Mouse (Mus musculus) heart, embryonic 14.5 days (tissue): ENCODE data around the gene Gm17416. TPM values are rescaled to one million over a fixed set of nuclear protein-coding genes. Genes with fewer than 3 reads are reported as not detected.

Experiments
- ATAC-seq: fragments of 200-750 bp; cut with Nextera tagmentation; 2 replicates; pipeline ENCODE4 v1.8.0; 2017; ENCODE audit warnings: low read depth, moderate TSS enrichment; ENCODE audit not compliant: insufficient number of reproducible peaks, insufficient read depth, low FRiP score
- H3K27ac ChIP-seq, 2 experiments: fragments of 200-500 bp in 1 of 2; fragments of 300-500 bp in 1 of 2; sonication (generic) in 1 of 2; replicated peaks in 1 of 2; 2 replicates each; pipeline ENCODE4 v1.5.1; 2012 to 2014; ENCODE audit warnings: low read depth in 2 of 2, low read length in 2 of 2, control low read depth in 1 of 2, mild to moderate bottlenecking in 1 of 2, mixed read lengths in 1 of 2; ENCODE audit not compliant: control insufficient read depth in 1 of 2, insufficient read depth in 1 of 2
- H3K27me3 ChIP-seq: fragments of 300-500 bp; sonication (generic); 2 replicates; pipeline ENCODE4 v1.6.1; 2014; ENCODE audit warnings: mild to moderate bottlenecking, low read length, control low read depth; ENCODE audit not compliant: control insufficient read depth, insufficient read depth
- H3K36me3 ChIP-seq: fragments of 300-500 bp; sonication (generic); 2 replicates; pipeline ENCODE4 v1.6.1; 2014; ENCODE audit warnings: mild to moderate bottlenecking, control low read depth, low read length, mixed read lengths; ENCODE audit not compliant: control insufficient read depth, insufficient read depth
- H3K4me1 ChIP-seq, 2 experiments: fragments of 200-500 bp in 1 of 2; fragments of 300-500 bp in 1 of 2; sonication (generic) in 1 of 2; 2 replicates each; pipeline ENCODE4 v1.6.1; 2012 to 2014; ENCODE audit warnings: low read length in 2 of 2, control low read depth in 1 of 2, mixed read lengths in 1 of 2; ENCODE audit not compliant: control insufficient read depth in 2 of 2, insufficient read depth in 2 of 2
- H3K4me2 ChIP-seq: fragments of 300-500 bp; sonication (generic); 2 replicates; pipeline ENCODE4 v1.6.1; 2014; ENCODE audit warnings: mild to moderate bottlenecking, low read length
- H3K4me3 ChIP-seq, 2 experiments: fragments of 200-500 bp in 1 of 2; fragments of 300-500 bp in 1 of 2; sonication (generic) in 1 of 2; 2 replicates each; pipeline ENCODE4 v1.5.1; 2012 to 2014; ENCODE audit warnings: low read length in 2 of 2, mild to moderate bottlenecking in 2 of 2, control low read depth in 1 of 2, low read depth in 1 of 2, moderate library complexity in 1 of 2; ENCODE audit not compliant: control insufficient read depth in 1 of 2, insufficient read depth in 1 of 2
- H3K9ac ChIP-seq: fragments of 300-500 bp; sonication (generic); 2 replicates; pipeline ENCODE4 v1.6.1; 2014; ENCODE audit warnings: mild to moderate bottlenecking, low read length
- H3K9me3 ChIP-seq: fragments of 300-500 bp; sonication (generic); 2 replicates; pipeline ENCODE4 v1.6.1; 2016; ENCODE audit warnings: low read length, control low read depth; ENCODE audit not compliant: control insufficient read depth
- WGBS: fragments of 180-500 bp; shearing (Covaris S2); extraction: QIAGEN DNeasy Blood & Tissue Kit; methylation state at CpG from one replicate; pipeline ENCODE4 v1.1.7; 2014; 5-methylcytosine and 5-hydroxymethylcytosine counted together
- polyA plus RNA-seq: library from polyadenylated mRNA; unstranded; fragments of >200 nt; fragmentation: Nextera tagmentation; extraction: Ambion mirVana; gene quantifications from 2 replicates; pipeline ENCODE4 v1.2.1, GENCODE M21; 2014

Gene Gm17416
- polyA plus RNA-seq, 1 experiment from 2014 or later = not detected

DNA sequence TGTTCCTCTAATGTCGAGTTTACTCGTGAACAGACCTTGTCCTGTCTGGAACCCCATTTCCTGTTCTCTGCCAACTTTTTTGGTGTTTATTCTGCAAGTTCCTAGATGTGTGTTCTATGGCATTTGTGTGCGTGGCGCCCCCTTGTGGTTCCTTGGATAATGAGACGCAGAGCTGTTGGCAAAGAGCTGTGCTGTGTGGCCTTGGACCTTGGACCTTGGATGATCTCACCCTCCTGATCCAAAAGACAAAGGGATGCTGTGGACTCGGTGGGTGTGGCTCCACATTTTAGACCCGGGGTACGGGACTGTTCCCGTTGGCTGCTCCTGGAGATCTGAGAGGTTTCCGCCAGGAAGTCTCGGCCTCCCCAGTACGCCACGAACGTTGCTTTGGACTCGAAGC lies 34.9 kb downstream of the Gm17416 start, which contains the start of gene Defb36:
TSS of gene Defb36 (plus strand) at position 271 of the 400 bp plus-strand sequence.
- Histone ChIP-seq H3K36me3 (no peaks in the 10 kb centered on the region), H3K4me1 (no peaks in the 10 kb centered on the region), H3K27me3 (no peaks in the 10 kb centered on the region), H3K4me3 (no peak within 1 kb of the TSS), H3K9me3 (no peaks in the 10 kb centered on the region), H3K9ac (no peak within 1 kb of the TSS), H3K4me2 (no peak within 1 kb of the TSS), H3K27ac (no peak within 1 kb of the TSS)
- ATAC-seq = no peak
- WGBS = 78% methylated on average over 15 of the region's 15 CpGs

DNA sequence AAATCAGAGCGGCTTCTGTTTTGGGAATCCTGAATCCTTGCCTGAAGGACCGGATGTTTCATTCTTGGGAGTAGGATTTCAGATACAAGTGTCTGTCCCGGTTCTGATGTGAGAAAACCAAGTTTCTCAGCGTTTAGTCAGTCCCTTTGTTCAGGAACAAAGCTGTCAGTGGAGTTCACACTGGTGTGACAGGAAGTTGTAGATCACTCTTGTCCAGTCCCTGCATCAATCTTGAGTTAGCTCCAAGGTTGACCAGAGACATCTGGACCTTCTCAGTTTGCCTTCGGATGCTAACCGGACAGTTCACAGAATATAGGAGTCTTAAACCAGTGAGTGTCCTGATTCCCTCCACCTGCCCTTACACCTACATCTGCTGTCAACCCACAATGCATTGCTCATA lies 38.6 kb downstream of the Gm17416 start:
- Histone ChIP-seq H3K27ac (no peak overlapping the region), H3K4me1 (no peaks in the 10 kb centered on the region), H3K36me3 (no peaks in the 10 kb centered on the region), H3K27me3 (no peaks in the 10 kb centered on the region), H3K9me3 (no peaks in the 10 kb centered on the region), H3K4me2 (no peak overlapping the region), H3K9ac (no peak overlapping the region), H3K4me3 (no peak overlapping the region)
- no peak for ATAC-seq
- 52% methylated on average over 6 of the region's 6 CpGs for WGBS

DNA sequence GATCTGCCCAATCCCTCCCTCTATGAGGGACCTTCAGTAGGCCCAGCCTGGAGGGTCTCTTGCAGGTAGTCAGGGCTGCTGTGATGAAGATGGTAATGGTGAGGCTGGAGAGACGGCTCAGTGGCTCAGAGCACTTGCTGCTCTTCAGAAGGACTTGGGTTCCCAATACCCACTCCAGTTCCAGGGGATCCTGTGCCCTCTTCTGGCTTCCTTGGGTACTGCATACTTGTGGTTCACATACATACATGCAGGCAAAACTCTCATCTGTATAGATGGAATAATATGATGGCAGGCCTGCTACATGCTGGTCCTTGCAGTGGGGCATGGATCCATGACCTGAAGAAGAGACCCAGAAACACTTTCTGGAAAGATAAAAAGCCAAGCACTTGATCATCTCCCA lies 39.6 kb downstream of the Gm17416 start:
- WGBS = 84% methylated on average over 1 of the region's 1 CpGs
- no peak for ATAC-seq
- no peaks in the 10 kb centered on the region for H3K4me1 ChIP-seq
- H3K27ac ChIP-seq = no peak overlapping the region
- no peak overlapping the region for H3K4me2 ChIP-seq
- H3K9ac ChIP-seq = no peak overlapping the region
- no peaks in the 10 kb centered on the region for H3K36me3 ChIP-seq
- H3K9me3 ChIP-seq = no peaks in the 10 kb centered on the region
- H3K27me3 ChIP-seq = no peaks in the 10 kb centered on the region
- no peak overlapping the region for H3K4me3 ChIP-seq

DNA sequence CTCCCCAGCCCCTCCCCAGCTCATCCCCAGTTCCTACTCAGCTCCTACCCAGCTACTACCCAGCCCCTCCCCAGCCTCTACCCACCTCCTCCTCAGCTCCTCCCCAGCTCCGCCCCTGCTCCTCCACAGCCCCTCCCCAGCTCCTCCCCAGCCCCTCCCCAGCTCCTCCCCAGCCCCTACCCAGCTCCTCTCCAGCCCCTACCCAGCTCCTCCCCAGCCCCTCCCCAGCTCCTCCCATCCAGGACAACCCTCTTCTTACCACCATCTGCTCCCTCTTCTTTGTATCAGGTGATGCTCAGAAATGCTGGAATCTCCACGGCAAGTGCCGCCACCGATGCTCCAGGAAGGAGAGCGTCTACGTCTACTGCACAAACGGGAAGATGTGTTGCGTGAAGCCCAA lies 43.1 kb downstream of the Gm17416 start:
- Histone ChIP-seq H3K4me2 (no peak overlapping the region), H3K4me3 (no peak overlapping the region), H3K27ac (no peak overlapping the region), H3K27me3 (no peaks in the 10 kb centered on the region), H3K4me1 (no peaks in the 10 kb centered on the region), H3K9me3 (no peaks in the 10 kb centered on the region), H3K36me3 (no peaks in the 10 kb centered on the region), H3K9ac (no peak overlapping the region)
- WGBS = 35% methylated on average over 8 of the region's 8 CpGs
- no peak for ATAC-seq

DNA sequence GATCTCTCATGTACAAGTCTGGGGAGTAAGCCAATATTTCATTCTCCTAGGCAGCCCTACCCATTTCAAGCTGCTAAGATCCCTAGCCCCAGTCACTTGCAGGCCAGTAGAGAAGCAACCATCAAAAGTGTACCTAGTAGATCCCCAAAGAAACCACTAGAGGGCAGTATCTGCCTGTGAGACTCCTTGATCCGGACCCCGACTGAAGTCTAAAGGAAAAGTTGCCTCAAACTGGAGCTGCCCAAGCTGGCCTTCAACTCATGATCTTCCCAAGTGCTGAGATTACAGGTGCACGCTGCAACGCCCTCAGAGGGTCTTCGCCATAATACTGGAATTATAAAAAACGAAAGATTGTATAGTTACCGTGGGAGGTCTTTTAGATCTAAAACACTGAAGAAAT lies 46.4 kb downstream of the Gm17416 start:
- no peak overlapping the region for H3K4me2 ChIP-seq
- 14% methylated on average over 7 of the region's 7 CpGs for WGBS
- no peaks in the 10 kb centered on the region for H3K27me3 ChIP-seq
- H3K27ac ChIP-seq = no peak overlapping the region
- H3K36me3 ChIP-seq = no peaks in the 10 kb centered on the region
- no peak overlapping the region for H3K4me3 ChIP-seq
- no peak overlapping the region for H3K9ac ChIP-seq
- ATAC-seq = no peak
- H3K4me1 ChIP-seq = 0 out of 4 replicates have a peak, but pooled peaks cover 0 to under 1% of the 10 kb centered on the region in 2 experiments
- H3K9me3 ChIP-seq = no peaks in the 10 kb centered on the region

DNA sequence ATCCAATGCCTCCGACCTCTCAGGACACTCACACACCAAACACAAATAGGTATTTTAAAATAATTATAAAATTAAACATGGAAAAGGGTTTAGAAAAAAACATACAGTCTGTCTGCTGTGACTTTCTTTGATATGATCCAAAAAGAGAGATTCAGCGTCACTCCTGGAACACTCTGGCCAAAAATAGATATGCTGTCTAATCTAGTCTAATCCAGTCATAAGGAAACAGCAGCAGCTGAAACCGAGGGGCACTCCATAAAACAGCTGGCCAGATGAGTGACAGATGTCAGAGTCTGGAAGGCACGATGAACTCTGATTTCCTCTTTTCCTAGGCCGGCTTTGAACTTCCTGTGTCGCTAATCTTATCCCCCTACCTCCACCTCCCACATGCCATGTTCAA lies 47.3 kb downstream of the Gm17416 start:
- ATAC-seq = no peak

DNA sequence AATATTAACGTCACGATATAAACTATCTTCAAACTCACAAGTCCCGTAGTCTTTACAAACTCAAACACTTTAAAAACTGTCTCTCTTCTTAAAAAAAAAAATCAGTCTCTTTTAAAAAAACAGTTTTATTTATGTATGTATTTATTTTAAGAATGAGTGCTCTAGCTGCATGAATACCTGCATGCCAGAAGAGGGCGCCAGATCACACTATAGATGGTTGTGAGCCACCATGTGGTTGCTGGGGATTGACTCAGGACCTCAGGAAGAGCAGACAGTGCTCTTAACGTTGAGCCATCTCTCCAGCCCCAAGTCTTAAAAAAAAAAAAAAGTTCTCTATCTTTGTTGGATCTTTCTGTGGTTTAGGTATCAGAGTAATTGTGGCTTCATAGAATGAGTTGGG lies 48.2 kb downstream of the Gm17416 start:
- Histone ChIP-seq H3K9me3 (no peaks in the 10 kb centered on the region), H3K27ac (no peak overlapping the region), H3K9ac (no peak overlapping the region), H3K4me1 (0 out of 4 replicates have a peak, but pooled peaks cover 0 to 2% of the 10 kb centered on the region in 2 experiments), H3K36me3 (no peaks in the 10 kb centered on the region), H3K4me2 (no peak overlapping the region), H3K4me3 (no peak overlapping the region), H3K27me3 (no peaks in the 10 kb centered on the region)
- no peak for ATAC-seq
- 64% methylated on average over 5 of the region's 5 CpGs for WGBS

More for the DNA sequence above, 47.3 kb downstream of the Gm17416 start:
- H3K9ac ChIP-seq = no peak overlapping the region
- H3K4me1 ChIP-seq = 0 out of 4 replicates have a peak, but pooled peaks cover 0 to 2% of the 10 kb centered on the region in 2 experiments
- no peaks in the 10 kb centered on the region for H3K9me3 ChIP-seq
- no peak overlapping the region for H3K4me2 ChIP-seq
- no peaks in the 10 kb centered on the region for H3K27me3 ChIP-seq
- H3K4me3 ChIP-seq = no peak overlapping the region
- no peak overlapping the region for H3K27ac ChIP-seq
- H3K36me3 ChIP-seq = no peaks in the 10 kb centered on the region
- 36% methylated on average over 6 of the region's 6 CpGs for WGBS
